Mouse (Mus musculus) T-helper 2 cell (primary cell): ENCODE data around the gene Cpt1b.
"Not testable (repeated sequence)": the region's sequence is repeated elsewhere in the genome, so short reads cannot be mapped to it uniquely, and the experiment has no call there.

Experiments
- in situ Hi-C: fragments of 300-600 bp; cut with MboI, MseI; formaldehyde crosslinking; loops from one replicate; pipeline ENCODE4 v1.15.1; 2025; ENCODE audit warnings: high pct_unique_total_duplicates

Cpt1b gene

GRCm38 (mm10) chr15:89432946-89433345, 7.3 kb upstream of the Cpt1b start:
- in situ Hi-C loops: no loop called here

- in situ Hi-C loops: no loop called here
Measured at GRCm38 (mm10) chr15:89431806-89432205, 6.1 kb upstream of the Cpt1b start.

GRCm38 (mm10) chr15:89431271-89431670, 5.6 kb upstream of the Cpt1b start:
- in situ Hi-C loops: no loop called here

- in situ Hi-C loops: not testable (repeated sequence)
Measured at GRCm38 (mm10) chr15:89430771-89431170, 5.1 kb upstream of the Cpt1b start.

GRCm38 (mm10) chr15:89430341-89430740, 4.7 kb upstream of the Cpt1b start:
- in situ Hi-C loops: no loop called here

- in situ Hi-C loops: no loop called here
Measured at GRCm38 (mm10) chr15:89429352-89430221, 3.9 kb upstream of the Cpt1b start, which contains the start of the genes C730034F03Rik, Gm44502 and Chkb. Gene C730034F03Rik (plus strand): TSS chr15:89429589. Gene Gm44502 (minus strand): TSS chr15:89429696. Gene Chkb (minus strand): TSS chr15:89429908.

GRCm38 (mm10) chr15:89428821-89429351, 3.2 kb upstream of the Cpt1b start:
- in situ Hi-C loops: no loop called here

GRCm38 (mm10) chr15:89428136-89428790, 2.6 kb upstream of the Cpt1b start:
- in situ Hi-C loops: no loop called here

- in situ Hi-C loops: no loop called here
Measured at GRCm38 (mm10) chr15:89426716-89427115, 1.1 kb upstream of the Cpt1b start.

- in situ Hi-C loops: no loop called here
Measured at GRCm38 (mm10) chr15:89424621-89425020, 1.0 kb downstream of the Cpt1b start.

- in situ Hi-C loops: no loop called here
Measured at GRCm38 (mm10) chr15:89421938-89422337, 3.7 kb downstream of the Cpt1b start.

GRCm38 (mm10) chr15:89415282-89415681, 10.4 kb downstream of the Cpt1b start:
- in situ Hi-C loops: no loop called here

- in situ Hi-C loops: no loop called here
Measured at GRCm38 (mm10) chr15:89410118-89410517, 15.5 kb downstream of the Cpt1b start, which contains the start of gene Syce3. Gene Syce3 (minus strand): TSS chr15:89410503.

- in situ Hi-C loops: no loop called here
Measured at GRCm38 (mm10) chr15:89406691-89407090, 19.0 kb downstream of the Cpt1b start.

GRCm38 (mm10) chr15:89404831-89405623, 20.6 kb downstream of the Cpt1b start:
- in situ Hi-C loops: no loop called here

GRCm38 (mm10) chr15:89402471-89402870, 23.2 kb downstream of the Cpt1b start:
- in situ Hi-C loops: no loop called here

- in situ Hi-C loops: no loop called here
Measured at GRCm38 (mm10) chr15:89399716-89400115, 25.9 kb downstream of the Cpt1b start.

- in situ Hi-C loops: no loop called here
Measured at GRCm38 (mm10) chr15:89398146-89398545, 27.5 kb downstream of the Cpt1b start.

- in situ Hi-C loops: no loop called here
Measured at GRCm38 (mm10) chr15:89396883-89397282, 28.8 kb downstream of the Cpt1b start.

- in situ Hi-C loops: no loop called here
Measured at GRCm38 (mm10) chr15:89390081-89390480, 35.6 kb downstream of the Cpt1b start.

GRCm38 (mm10) chr15:89387127-89387526, 38.5 kb downstream of the Cpt1b start:
- in situ Hi-C loops: no loop called here
